Mouse (Mus musculus) gastrocnemius, adult 2 months (tissue): ENCODE measurements around the gene Suox. TPM values are rescaled to one million over a fixed set of nuclear protein-coding genes. Genes with fewer than 3 reads are reported as not detected.

ENCODE experiments used
- DNase-seq: peaks from one replicate; pipeline ENCODE4 v3.0.0; 2022
- H3K27ac ChIP-seq: fragments of 200-600 bp; 2 replicates; pipeline ENCODE4 v1.8.1; 2022; ENCODE audit warnings: mild to moderate bottlenecking
- H3K4me3 ChIP-seq: fragments of 200-600 bp; 2 replicates; pipeline ENCODE4 v1.8.1; 2022; ENCODE audit warnings: mild to moderate bottlenecking, moderate library complexity
- CTCF ChIP-seq: fragments of 200-600 bp; IDR thresholded peaks from 2 replicates; pipeline ENCODE4 v1.8.1; 2022; ENCODE audit warnings: antibody characterized with exemption, mild to moderate bottlenecking, moderate library complexity
- intact Hi-C: fragments of 180-260 bp; cut with DNase I; formaldehyde crosslinking; loops from one replicate; pipeline ENCODE4 v1.15.1; 2025
- total RNA-seq, 2 experiments: library from RNA; stranded (reverse); gene quantifications; 2 replicates each; pipeline ENCODE4 v1.2.3; 2021

The Suox gene
- total RNA-seq, 2 experiments from 2014 or later = 22.5 to 27.7 TPM

DNA sequence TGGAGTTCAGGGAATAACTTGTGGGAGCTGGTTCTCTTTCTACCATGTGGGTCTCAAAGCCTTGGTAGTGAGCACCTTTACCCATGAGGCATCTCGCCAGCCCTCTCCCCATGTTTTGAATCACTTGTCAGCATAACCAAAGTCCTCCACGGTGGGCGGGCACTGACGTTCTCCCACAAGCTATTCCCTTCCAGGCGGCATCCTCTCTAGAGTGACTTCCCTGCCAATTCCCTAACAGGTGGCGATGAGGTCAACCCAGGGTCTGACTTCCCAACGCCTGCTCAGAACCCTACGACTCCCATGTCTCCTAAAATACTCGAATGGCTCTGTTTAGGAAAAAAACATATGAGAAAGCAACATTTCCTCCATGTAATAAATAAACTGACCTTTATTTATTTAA lies 16.0 kb downstream of the Suox start:
- Histone ChIP-seq H3K27ac (no peak overlapping the region), H3K4me3 (no peak overlapping the region)
- no peak for DNase-seq
- intact Hi-C loops = no loop called here
- no peak for TF ChIP-seq CTCF

- Histone ChIP-seq H3K4me3 (no peak overlapping the region), H3K27ac (no peak overlapping the region)
- intact Hi-C loops = no loop called here
- no peak for DNase-seq
- no peak for TF ChIP-seq CTCF
Observed at GRCm38 (mm10) chr10:128656731-128657130, 17.1 kb downstream of the Suox start.

DNA sequence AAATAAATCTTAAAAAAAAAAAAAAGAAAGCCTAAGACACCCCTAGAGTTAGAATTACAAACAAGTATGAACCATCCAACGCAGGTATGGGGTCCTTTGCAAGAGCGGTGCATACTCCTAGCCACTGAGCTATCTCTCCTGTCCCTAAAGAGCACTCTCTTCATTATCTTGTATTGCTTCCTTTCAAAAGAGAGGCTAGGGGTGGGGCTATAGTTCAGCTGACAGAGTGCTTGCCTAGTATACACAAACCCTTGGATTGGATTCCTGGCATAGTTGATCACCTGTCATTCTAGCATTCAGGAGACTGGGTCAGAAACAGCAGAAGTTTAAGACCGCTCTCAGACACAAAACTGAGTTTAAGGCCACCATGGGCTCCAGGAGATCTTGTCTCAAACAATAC lies 18.6 kb downstream of the Suox start:
- intact Hi-C loops = no loop called here
- Histone ChIP-seq H3K27ac (no peak overlapping the region), H3K4me3 (no peak overlapping the region)
- DNase-seq = no peak
- TF ChIP-seq CTCF = no peak

DNA sequence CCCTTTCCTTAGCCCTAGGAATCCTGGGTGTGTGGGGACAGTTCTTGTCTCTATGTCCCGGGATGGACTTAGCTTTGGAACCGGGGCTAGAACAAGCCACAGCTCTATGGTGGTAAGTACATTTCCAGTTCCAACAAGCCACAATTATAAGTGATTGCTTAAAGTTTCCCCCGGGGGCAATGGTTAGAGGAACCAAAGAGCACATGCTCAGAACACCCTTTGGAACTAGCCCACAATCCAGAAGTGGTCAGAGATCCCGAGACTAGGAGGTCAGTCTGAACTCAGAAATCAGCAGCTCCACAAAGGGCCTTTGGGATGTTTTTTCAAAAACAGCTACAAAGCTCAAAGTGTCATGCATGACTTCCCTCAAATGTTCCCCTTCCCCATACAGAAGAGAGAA lies 20.0 kb downstream of the Suox start:
- no peak for DNase-seq
- intact Hi-C loops = no loop called here
- H3K27ac ChIP-seq = no peak overlapping the region
- no peak for TF ChIP-seq CTCF
- H3K4me3 ChIP-seq = no peak overlapping the region

- Histone ChIP-seq H3K27ac (peak overlapping the region; percentile 73), H3K4me3 (peak overlapping the region; percentile 56)
- no peak for TF ChIP-seq CTCF
- intact Hi-C loops = no loop called here
- peak; percentile 37 for DNase-seq
Observed at GRCm38 (mm10) chr10:128646139-128647089, 27.5 kb downstream of the Suox start.

DNA sequence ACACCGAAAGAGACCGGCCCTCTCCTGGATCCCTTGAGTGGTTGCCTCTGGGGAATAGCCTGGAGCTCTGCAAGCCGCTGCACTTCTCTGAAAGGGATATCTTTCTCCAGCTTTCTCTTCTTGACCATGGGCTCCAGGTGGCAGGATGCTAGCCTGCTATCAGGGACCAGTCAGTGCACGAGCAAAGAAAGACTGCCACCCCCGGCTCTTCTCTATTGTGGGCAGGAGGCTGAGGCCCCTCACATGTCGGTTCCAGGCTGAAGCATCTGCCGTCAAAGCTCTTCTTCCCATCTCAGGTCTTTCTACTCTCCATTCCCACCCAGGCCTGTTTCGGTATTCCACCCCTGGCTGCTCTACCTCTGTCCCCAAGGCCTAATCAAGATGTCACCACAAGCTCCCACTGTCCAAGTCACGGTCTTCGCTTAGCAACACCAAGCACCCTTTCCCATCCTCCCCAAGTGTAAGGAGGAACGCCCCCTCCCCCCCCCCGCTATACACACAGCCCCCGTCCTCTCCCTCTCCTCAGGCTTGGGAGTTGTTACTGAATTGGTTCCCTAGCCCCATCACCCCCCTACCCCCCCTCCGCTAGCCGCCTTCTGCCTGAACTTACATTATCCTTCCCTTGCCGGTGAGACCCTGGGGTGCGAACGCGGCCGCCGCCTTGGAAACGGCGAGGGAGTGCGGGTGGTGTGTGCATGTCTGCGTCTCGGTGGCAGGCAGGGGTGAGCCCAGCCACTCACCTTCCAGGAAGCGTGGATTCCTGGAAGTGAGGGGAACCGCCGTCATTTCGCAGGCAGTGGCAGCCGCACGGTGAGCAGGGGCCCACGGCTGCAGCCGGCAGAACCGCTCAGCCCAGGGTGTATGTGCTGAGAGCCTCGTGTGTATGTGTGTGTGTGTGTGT lies 28.5 kb downstream of the Suox start, which contains the start of gene Ikzf4:
Gene Ikzf4 (minus strand): TSS at position 881 of the 901 bp plus-strand sequence.
- no peak for TF ChIP-seq CTCF
- Histone ChIP-seq H3K4me3 (peak within 1 kb of the TSS; percentile 78), H3K27ac (peak within 1 kb of the TSS; percentile 73)
- DNase-seq = peak; percentile 53
- intact Hi-C loops = no loop called here

DNA sequence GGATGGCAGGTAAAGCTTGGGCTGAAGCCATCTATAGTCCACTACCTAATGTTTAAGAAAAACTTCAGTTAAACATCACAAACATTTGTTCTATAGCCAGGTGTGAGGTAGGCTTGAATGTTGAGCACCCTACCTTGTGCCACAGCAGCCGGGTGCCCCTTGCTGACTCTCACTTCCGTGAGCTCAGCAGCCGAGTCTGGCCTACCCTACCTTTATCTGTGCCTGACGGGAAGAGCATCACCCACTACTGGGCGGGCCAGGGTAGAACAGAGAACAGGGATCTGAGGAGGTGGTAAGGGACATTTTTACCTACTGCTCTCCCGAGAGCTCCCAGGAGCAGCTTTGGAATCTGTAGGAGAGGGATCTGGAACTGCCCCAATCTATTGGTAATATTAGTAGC lies 31.1 kb downstream of the Suox start:
- H3K27ac ChIP-seq = no peak overlapping the region
- H3K4me3 ChIP-seq = no peak overlapping the region
- intact Hi-C loops = no loop called here
- DNase-seq = no peak
- no peak for TF ChIP-seq CTCF

DNA sequence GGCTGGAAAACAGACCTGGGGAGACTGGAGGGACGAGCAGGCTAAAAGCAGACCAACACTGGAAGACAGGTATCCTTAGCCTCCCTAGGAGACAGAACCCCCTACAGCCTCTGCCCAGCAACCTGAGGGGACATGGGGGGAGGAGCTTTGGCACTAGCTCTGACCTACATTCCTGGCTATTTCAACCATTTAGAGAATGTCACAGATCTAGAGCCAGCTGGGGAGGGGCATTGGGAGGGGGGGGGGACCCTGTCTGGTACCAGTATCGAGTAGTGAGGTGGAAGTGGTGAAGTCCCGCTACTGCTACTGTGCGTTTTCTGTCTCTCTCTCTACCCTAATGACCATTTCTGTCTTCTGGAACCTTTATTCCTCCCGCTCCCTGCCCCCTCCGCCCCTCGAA lies 32.0 kb downstream of the Suox start:
- no peak for DNase-seq
- intact Hi-C loops = no loop called here
- no peak for TF ChIP-seq CTCF
- Histone ChIP-seq H3K27ac (no peak overlapping the region), H3K4me3 (no peak overlapping the region)

- H3K4me3 ChIP-seq = no peak overlapping the region
- no peak for TF ChIP-seq CTCF
- intact Hi-C loops = no loop called here
- DNase-seq = no peak
- no peak overlapping the region for H3K27ac ChIP-seq
Observed at GRCm38 (mm10) chr10:128640891-128641290, 33.0 kb downstream of the Suox start.

- no peak for DNase-seq
- TF ChIP-seq CTCF = no peak
- H3K4me3 ChIP-seq = no peak overlapping the region
- H3K27ac ChIP-seq = no peak overlapping the region
- intact Hi-C loops = no loop called here
Observed at GRCm38 (mm10) chr10:128639999-128640398, 33.9 kb downstream of the Suox start.

- intact Hi-C loops = no loop called here
- H3K4me3 ChIP-seq = no peak overlapping the region
- TF ChIP-seq CTCF = no peak
- no peak overlapping the region for H3K27ac ChIP-seq
- DNase-seq = no peak
Observed at GRCm38 (mm10) chr10:128637011-128637410, 36.9 kb downstream of the Suox start.

DNA sequence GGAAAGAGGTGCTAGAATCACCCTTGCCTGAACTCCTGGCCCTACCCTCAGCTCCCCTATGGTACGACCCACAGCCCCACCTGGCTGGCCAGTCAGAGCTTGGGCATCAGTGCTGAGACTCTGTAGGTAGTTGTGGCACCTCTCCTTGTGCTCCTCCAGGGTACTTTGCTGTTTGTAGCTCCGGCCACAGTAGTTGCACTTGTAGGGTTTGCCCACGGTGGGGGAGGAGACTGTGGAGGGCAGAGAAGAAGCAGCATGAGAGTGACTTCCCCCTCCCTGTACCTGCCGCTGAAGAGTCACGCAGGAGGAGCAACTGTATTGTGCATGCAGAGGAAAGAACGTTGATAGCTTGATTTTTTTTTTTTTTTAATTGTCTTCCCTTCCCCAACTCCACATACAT lies 37.3 kb downstream of the Suox start:
- intact Hi-C loops = no loop called here
- H3K4me3 ChIP-seq = no peak overlapping the region
- no peak for DNase-seq
- TF ChIP-seq CTCF = no peak
- H3K27ac ChIP-seq = no peak overlapping the region

GRCm38 (mm10) chr10:128635697-128636096 lies 38.2 kb downstream of the Suox start:
- intact Hi-C loops = no loop called here
- Histone ChIP-seq H3K27ac (no peak overlapping the region), H3K4me3 (no peak overlapping the region)
- TF ChIP-seq CTCF = no peak
- DNase-seq = no peak
